Mouse (Mus musculus) T-helper 17 cell (primary cell): ENCODE measurements around the gene Dlgap1.
"Not testable (repeated sequence)": the region's sequence is repeated elsewhere in the genome, so short reads cannot be mapped to it uniquely, and the experiment has no call there.

Experiments used
- in situ Hi-C, 2 experiments: fragments of 300-600 bp; cut with MboI, MseI; formaldehyde crosslinking; loops; 1 replicate in 1 of 2; 2 replicates in 1 of 2; pipeline ENCODE4 v1.15.1; 2025; ENCODE audit warnings: high pct_unique_total_duplicates in 2 of 2

The Dlgap1 gene

DNA sequence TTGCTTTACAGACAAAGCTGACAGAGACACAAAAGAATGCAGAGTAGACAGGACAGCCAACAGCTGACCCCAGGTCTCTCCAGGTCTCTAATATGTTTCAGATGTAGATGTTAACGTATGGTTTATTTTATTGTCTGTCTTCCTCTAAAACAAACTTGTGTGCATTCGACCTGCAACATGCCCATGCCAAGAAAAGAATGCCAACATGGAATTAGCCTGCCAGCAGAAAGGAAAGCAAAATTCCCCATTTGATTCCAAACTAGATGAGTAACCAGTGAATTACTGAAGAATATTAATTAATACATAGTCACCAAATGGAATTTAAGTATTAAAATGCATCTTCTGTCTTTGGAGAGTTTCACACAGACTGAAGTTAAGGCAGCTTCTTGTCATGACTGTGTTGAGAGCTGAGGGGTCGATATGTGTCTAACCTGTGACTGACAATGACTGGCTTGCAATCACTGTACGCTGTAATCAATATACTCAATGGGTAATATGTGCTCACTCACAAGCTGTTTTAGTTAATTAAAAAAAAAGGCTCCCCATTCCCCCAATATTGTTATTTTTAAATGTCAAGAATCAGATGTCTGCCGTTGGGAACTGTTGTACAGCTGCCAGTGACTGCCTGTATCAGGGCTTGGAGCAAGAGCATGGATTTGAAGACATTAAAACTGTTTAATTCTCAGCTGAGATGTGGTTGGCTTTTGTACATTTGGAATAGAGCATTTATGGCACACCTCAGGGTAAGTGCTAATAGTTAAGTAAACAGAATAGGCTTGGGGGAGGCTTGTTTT, 552.4 kb downstream of the Dlgap1 start:
- in situ Hi-C loops: no loop called here

DNA sequence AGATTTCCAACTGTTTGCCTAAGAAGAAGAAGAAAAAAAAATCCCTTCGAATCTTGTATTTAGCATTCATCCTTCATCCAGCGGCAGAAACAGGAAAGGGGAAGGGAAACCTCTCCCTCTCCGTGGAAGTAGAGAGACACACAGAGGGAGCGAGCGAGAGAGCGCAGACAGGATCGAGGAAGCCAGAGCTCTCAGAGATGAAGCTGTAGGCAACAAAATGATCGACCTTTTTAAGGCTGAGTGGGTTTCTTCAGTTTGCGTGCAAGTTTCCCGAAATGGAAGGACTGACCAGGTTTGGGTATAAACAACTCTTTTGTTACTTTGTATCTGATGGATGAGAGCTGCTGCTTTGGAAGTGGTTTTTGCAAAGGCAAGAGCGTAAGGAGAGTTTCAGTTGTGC, 553.1 kb downstream of the Dlgap1 start:
- in situ Hi-C loops: no loop called here

DNA sequence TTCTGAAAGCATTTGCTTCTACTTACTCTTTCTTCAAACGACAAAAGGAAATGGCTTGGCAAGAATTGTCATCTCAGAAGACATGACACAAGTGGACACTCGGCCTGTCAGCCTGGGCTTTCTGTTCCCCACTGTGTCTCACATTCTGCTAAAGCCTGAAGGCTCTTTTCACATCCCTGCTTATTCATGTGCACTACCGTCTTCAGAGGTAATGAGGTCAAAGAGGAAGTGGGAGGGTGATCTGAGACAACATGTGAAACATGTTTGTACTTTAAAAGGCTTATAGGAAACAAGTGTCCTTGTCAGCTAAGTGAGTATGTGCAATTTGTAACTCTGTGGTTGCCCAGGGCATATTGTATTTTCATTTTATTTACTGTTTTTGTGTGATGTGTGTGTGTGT, 557.1 kb downstream of the Dlgap1 start:
- in situ Hi-C loops: loop anchor here in 1 of 2 experiments (5.0 kb wide), 1 partner anchor 156 kb away; no protein-coding TSS in a partner anchor

DNA sequence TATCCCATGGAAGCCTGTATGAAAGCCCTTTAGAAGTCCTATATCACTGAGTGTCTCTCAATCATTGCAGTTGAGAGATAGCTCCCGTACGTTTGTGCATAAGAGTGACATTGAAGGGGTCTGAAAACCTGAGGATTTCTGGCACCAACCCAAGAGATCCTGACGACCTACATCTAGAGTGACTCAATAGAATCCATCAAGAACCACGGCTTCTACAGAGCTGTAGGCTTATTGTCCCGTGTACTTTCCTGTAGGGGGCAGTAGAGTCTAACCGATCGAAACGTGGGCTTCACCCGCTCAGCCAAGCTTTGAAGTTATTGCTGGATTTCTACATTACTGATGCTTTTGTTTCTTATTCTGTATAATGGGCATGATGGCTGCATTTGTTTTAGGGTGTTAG, 558.2 kb downstream of the Dlgap1 start:
- in situ Hi-C loops: loop anchor here in 1 of 2 experiments (5.0 kb wide), 1 partner anchor 155 kb away; no protein-coding TSS in a partner anchor

DNA sequence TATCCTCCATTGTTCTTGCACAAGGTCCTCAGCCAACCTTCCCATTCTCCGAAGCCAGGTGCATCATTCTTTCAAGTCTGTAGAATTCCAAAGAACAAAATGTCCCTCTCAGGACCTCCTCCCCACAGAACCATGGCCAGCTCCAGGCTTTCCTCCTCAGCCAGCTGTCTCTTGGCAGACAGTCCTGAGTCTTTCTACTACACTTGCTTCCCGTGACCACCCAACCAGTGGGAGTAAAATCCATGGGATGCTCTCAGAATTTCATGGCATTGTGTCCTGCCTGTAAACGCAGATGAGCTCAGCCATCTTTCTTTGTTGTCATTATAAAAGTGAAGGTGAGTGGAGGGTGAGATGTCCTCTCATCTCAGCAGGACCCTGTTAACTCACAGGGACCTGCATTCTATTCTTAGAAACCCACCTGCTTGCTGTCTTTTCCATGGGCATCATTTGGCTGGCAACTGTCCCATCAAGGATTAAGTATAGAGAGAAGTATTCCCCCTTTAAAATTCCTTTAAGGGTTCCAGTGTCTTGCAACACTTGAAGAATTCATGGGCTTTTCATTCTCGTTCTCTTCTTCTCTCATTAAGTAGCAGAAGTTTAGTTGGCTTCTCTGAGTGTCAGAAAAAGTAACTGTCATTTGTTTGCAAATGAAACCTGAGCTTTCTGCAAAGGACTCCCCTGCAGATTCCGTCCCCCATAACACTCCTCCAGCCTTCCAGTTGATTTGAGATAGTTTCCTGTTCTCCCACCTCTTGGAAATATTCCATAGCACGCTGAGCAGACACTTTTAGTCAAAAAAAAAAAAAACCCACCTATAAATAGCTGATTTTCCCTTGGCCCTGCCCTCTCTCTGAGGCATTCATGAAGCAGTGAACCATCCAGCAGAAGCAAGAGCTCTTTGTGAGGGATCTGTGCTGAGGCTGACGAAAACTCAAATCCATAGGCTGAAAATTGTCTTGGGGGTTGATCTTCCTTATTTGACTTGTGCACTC, 559.6 kb downstream of the Dlgap1 start:
- in situ Hi-C loops: loop anchor here in 1 of 2 experiments (5.0 kb wide), 1 partner anchor 154 kb away; no protein-coding TSS in a partner anchor

DNA sequence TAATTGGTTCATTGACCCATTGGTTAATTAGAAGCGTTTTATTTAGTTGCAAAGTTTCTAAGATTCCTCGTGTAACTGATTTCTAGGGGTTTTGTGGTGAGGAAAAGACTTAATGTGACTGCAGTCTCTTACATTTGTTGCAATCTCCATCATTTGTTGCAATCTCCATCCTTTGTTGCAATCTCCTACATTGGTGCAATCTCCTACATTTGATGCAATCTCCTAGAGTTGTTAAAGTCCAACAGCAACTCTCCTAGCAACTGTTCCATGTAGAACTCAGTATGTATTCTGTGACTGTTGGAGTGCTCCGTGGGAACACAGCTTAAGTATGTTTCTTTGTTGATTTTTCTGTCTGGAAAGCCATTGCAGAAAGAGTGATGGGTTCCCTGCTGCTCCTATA, 565.4 kb downstream of the Dlgap1 start:
- in situ Hi-C loops: no loop called here

DNA sequence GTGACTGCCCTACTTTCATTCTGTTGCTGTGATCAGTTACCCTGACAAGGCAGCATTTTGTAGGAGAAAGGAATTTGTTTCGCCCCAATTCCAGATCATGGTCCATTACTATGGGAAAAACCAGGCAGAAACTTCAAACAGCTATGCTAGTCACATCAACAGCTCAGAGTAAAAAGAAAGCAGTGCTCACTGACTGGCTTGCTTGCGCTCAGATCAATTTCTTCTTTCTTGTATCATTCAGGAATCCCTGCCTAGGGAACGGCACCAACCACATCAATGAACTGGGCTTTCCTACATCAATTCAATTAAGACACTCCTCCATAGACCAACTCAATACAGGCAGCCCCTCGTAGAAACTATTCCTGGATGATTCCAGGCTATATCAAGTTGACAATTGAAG, 572.9 kb downstream of the Dlgap1 start:
- in situ Hi-C loops: loop anchor here (10.0 kb wide), 2 partner anchors 267 to 573 kb away; no protein-coding TSS in a partner anchor

DNA sequence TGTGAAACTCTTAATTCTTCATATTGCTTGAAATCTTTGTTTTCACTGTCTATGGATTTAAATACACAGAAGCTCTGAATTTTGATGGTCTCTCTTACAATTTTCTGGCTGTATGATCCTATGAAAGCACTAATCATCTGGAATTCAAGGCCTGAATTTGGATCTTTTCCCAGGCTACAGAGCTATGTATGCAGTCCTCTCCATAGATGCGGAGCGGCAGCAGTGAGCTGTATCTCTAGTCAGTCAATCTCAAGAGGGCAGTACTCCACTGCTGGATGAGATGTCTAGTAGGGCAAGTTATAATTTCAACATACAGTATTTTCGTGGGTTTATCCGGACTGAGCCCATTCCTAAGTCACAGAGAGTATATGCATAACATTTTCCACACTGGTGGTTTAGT, 581.9 kb downstream of the Dlgap1 start:
- in situ Hi-C loops: no loop called here

DNA sequence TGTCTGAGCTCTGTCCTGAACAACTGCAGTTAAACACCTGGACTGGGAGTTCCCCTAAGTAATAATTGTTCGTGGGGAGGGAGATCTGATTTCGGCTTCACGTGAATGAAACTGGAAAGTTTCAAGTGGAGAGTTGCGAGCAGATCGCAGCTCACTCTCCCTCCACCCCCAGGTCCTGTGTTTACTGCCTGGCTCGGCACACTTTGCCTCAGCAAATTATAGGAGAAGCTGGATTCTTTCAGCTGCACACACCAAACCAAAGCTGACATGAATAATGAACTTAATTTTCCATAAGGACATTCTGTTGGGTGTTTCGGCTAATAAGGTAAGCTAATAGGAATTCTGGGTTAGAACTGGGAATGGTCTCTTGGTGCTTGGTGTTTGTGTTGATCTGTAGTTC, 592.7 kb downstream of the Dlgap1 start:
- in situ Hi-C loops: loop anchor here in 1 of 2 experiments (5.0 kb wide), 1 partner anchor 51 kb away; no protein-coding TSS in a partner anchor

DNA sequence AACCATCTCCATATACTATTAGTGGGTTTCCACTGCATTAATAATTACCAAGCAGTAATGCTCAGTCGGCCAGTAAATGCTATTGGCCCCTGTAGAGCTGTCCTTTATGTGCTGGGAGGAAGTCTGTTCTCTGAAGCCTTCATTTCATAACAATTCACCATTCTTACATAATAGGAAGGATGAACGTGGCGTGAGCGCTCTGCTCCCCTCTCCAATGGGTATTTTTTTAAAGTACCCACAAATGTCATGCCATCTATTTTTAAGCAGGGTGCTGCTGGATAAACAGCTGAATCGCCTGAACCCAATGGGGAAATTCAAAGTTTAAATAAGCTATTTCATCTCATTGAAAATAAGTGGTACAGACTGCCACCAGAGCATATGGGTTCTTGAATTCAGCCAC, 602.0 kb downstream of the Dlgap1 start:
- in situ Hi-C loops: no loop called here

DNA sequence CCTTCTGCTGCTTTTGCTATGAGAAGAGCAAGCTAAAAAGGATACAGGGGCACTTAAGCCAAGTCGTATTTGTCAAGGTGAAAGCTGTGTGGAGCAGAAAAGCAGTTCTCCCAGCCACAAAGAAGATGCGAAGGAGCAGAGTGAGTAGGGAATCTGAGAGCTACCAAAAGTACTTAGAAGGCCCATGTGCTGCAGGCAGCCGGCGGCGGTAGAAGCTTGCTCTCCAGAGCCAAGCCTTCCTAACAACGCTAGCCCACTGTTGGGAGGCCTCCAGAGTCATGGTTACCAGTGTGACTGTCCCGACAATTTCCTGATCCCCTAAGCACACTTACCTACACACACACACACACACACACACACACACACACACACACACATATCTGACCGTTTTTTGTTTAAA, 614.2 kb downstream of the Dlgap1 start:
- in situ Hi-C loops: no loop called here

DNA sequence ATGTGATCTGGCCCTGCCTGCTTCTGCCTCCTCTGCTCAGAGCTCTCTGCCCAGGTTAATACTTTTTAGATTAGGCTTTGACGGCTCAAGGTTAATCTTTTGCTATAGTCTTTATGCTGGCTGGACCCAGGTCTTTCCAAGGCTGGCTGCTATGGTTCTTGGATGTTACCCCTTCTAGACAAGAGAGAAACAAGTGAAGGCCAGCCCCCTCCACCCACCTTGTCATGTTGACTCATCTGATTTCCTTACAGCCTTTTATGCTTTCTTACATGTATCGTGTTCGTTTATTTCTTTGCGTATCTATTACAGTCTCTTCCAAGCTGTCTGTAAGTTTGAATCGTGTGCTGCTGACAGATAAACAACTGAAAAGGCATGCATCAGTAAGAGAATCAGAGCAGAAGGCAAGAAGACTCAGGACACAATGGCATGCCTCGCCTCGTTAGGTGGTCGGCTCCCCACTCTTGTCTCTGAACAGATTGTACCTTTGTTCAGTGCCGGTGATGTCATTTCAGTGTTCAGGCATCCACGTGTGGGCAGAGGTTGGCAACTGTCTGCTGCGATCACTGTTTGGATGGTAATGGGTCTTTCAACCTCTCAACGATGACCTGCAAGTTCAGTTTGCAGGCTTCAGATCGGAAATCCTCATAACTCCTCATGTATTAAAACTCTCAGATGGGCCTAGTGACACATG, 618.0 kb downstream of the Dlgap1 start:
- in situ Hi-C loops: no loop called here

DNA sequence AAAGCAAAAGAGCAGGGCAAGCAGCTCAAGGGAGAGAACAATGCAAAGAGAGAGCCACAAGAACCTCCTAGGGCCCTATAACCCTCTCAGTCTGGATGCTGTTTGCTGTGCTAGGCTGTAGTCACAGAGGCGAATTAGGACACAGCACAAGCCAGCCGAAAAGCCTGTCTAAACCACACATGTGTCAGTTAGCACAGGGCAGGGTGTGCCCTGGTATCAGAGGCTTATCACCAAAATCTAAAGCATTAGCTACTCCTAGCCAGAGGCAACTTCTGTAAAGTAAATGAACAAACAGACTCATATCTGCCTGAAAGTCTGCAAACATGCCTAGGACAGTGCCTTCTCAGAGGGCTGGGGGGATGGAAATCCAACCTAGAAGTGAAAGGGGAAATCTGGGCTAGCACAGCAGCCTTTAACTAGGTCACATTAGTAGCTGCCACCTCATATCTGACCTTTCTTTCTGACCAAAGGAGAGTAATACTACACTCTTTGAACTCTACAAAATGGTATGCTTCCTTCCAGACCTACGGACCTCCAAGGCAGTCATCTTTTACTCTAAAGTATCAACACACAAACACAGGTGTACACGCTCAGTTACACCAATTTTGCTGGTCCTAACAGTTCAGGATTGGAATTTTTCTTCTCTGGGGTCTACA, 619.2 kb downstream of the Dlgap1 start:
- in situ Hi-C loops: not testable (repeated sequence)

DNA sequence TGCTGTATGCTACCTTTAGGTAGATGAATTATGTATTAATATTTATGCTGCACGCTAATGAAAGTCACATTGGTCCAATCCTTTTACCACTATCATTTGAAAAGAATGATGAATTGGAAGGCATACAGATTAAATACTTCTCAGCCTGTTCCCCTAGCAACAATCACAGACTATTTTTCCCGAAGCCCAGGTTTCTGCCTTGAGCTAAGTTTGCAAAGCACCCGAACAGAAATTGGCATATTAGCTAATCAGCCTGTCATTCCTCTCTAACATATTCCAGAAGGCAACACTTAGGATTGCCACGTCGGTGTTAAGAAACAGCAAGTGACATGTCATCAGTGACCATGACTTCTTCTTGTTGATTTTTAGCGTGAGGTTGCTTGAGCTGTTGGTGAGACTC, 619.8 kb downstream of the Dlgap1 start:
- in situ Hi-C loops: no loop called here

DNA sequence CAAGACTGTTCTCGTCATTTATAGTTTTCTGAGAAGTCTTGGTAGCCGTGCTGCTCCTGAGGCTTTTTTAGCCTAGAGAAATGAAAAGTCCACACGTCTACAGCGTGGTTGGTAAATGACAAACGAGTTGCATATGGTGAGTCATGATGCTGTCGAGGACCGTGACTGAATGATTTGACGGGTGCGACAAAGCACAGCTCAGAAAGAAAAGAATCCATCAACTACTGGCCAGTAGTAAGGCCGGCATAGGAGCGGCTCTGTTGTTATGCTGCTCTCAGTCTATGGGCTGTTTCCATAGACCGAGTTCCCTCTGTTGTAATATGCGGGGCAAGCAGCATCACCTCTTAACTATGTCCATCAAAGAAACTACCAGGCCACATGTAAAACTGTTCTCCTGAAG, 620.3 kb downstream of the Dlgap1 start:
- in situ Hi-C loops: no loop called here

DNA sequence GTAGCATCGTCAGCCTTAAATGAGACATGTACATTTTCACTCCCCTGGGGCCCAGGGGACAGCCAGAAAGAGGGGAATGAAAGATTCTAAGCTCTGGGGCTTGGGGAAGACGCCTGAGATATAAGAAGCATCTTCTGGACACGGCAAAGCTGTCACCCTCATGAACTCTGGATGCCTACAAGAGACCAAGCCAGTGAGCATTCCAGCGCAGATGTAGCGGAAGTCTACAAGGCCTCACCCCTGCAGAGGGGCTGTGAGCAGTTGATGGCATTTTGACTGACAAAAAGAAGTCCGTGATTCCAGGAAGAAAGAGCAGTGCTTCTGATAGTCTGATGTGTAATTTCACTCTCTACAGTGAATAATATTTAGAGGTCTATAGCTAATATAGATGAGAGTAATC, 621.6 kb downstream of the Dlgap1 start:
- in situ Hi-C loops: no loop called here

DNA sequence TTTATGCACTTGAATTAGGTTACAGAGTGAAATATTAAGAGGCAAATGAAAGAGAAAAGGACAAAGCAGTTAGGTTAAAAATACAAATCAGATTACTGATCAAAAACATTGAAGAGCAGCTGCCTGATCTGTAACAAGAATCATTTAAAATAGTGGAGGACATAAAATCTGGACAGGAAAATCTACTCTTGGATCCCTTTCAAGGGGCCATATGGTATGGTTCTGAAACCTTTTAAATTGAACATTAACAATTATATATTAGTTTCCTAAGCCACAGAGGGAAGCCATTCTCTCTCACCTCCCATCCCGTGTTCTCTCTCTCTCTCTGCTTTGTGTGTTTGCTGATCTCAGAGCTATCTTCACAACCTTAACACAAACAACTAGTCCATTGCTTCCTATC, 625.4 kb downstream of the Dlgap1 start:
- in situ Hi-C loops: no loop called here

DNA sequence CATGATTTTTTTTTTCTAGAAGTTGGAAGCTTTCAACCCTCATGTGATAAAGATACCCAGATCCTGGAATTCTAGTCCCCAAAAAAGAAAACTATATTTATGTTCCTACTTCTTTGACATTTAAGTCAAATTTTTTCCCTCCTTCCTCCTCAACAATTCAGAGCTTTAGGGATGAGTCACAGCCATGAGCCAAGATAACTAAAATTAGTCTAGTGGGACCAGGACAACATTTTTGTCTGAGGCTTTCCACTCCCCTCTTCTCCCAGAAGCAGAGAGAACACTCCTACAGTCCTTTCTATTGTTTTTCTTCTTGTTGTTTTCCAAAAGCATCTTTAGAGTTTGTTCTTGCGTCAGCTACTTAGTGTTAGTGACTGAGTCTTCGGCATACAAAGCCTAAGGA, 627.5 kb downstream of the Dlgap1 start:
- in situ Hi-C loops: no loop called here

DNA sequence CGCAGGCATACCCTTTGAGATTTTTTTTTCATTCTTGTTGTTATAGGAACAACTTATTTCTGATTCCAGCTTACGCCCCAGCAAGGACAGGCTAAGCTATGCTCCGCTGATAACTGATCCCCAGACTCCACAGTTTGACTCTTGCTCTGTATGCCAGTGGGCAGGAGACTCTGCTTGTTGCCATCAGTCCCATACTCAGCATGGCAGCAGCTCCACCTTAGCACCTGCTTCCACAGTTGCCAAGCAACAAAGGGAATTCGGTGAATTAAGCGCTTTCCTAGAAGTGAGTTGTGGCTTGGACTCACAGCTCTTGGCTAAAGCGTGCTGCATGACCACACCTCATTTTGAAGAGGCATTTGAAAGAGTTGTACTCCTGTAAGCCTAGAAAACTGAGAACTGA, 631.6 kb downstream of the Dlgap1 start:
- in situ Hi-C loops: no loop called here

DNA sequence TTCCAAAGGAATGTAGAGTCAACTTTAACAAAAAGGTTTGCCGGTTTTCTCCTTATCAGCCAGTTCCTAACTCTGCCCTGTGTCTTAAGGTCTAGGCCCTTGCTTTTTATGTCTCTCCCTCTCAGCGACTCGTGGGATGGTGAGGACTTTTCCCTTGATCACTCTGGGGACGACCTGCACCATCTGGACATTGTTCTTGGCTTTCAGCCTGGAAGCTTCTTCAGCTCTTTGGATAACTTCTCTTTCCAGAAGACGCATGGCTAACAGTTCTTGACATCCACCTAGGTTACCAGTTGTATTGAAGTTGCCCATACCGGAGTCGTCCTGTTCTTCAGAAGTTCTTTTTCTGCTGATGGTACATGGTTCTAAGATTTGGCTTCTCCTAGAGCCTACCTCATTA, 633.2 kb downstream of the Dlgap1 start:
- in situ Hi-C loops: no loop called here

DNA sequence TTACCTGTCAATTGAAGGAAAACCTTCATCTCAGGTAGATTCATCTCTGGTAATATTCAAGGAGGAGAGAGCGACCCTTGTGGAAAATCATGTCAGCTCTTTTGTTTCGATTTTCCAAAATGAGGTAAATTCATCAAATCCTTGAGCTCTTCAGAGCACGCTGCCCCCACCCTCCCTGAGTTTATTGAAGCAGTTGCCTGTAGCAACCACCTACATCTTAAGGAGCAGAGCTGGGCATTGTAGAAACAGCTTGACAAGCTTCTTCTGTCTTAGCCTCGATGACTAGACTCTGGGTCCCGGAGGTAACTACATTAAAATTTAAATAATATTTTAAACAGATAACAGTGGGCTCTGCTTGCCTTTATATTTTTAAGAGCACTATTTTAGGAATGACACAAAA, 636.8 kb downstream of the Dlgap1 start:
- in situ Hi-C loops: no loop called here
